Mouse (Mus musculus): Measurements from ENCODE around the gene Tspo2.

Gene Tspo2

DNA sequence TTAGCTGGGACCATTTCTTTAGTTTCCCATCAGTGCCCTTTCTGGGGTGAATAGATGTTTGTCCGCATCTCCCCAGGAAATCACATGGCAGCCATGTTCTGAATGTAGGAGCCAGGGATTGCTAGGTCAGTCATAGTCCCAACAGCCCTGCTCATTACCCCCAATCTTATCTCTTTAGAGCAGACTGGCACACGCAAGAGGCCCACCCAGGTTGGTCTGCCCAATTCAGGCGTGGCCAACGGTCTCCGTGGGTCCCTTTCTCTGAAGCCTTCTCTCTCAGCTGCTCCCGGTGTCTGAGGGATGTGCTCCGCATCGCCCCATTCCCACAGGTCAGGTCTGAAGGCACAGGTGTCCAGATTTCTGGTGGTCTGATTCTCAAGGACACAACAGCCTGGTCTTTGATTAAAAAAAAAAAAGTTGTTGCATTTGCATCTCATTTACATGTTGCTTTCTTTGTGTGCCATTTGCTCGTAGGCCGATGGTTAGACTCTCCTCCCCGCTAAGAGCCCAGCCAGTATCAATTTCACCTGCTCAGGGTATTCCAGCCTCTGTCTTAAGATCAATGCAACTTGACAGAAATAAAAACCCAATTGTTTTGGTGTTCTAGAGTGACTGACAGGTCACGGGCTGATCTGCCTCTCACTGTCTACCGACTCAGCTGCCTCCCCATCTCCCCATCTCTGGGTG lies 513 bp downstream of the Tspo2 start:
- no peak for DNase-seq (ENCODE audit: low read depth, low spot score)

DNA sequence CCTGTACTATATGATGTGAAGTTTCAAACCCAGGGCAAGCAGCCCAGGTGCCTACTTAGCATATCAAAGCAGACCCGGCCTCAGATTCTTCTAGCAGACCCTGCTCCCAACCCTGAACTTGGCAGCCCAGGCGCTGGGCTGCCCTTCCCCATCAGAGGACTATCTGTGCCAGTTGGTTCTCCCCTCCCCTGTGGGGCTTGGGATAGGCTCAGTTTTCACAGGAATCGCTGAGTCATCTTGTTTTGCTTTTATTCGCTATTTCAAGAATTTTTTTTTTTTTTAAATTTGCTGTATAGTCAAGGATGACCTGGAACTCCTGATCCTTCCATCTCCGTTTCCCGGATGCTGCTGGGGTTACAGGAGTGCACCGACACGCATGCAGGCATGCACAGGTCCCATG lies 3.6 kb downstream of the Tspo2 start:
- no peak for DNase-seq (ENCODE audit: low read depth, low spot score)

DNA sequence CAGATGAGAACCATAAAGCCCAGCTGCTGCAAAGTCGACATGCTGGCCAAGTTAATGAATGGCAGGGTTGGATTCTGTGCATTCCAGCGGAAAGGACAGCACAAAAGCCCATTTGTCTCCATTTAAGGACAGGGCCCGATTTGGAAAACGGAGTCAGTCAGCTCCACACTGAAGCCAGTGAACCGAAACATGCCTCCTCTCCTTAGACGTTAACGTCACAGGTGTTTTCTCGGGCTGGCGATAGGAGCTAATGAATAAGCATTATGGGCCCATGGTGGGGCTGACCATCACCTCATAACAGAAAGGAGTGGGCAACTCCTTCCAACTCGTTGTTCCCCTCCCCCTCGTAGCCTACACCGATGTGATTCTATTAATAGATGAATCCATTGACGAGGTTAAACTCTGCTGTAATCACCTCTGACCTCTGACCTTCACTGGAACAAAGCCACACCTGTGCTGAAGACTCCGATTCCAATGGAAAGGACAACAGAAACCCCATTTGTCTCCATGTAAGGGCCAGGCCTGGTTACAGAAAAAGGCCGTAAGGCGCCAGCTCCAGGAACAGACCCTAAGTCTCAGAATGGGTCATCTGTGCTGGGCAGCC lies 7.7 kb downstream of the Tspo2 start:
- DNase-seq (ENCODE audit: low read depth, low spot score): no peak

DNA sequence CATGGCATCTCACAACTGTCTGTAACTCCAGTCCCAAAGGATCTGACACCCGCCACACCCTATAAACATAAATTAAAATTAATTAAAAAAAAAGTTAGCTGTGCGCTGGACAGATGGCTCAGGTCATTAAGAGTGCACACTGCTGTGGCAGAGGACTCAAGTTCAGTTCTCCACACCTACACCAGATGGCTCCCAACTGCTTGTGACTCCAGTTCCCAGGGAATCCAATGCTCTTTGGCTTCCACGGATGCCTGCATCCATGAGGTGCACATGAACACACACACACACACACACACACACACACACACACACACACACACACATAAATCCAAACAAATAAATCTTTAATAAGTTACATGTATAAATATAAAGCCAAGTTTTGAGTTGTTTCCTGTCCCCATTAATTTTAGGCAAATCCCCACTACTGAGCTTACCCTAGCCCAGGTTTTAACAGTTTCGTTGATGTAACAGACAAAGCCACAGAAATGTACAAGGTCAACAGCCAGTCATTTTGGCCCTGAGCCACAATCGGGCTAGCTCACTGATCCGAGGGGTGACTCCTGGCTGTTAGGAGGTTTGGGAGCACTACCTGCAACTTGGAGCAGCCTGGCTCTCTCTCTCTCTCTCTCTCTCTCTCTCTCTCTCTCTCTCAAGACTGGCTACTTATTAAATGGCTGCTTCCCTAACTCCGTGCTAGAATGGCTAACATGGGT lies 8.4 kb downstream of the Tspo2 start:
- DNase-seq (ENCODE audit: low read depth, low spot score): no peak

DNA sequence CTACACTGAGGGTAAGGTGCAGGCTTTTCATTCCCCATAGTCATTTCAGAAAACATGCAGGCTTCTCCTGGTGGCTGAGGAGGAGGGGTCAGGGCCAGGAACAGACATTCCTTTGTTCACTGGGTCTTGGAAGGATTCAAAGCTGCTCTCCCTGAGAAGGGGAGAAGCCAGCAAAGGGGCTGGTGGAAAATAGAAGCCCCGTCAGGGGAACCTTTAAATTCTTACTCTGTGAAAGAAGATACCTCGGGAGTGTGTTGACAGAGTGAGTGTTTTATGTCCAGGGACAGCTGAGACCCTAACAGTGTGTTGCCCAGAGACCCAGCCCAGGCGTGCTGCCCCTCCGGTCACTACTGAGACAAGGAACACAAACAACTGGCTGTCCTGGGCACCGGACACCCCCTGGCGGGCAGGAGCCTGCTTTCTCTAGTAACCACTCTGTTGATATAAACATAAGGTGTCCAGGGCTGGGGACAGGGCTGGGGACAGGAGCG lies 13.9 kb downstream of the Tspo2 start:
- DNase-seq (ENCODE audit: low read depth, low spot score): no peak

DNA sequence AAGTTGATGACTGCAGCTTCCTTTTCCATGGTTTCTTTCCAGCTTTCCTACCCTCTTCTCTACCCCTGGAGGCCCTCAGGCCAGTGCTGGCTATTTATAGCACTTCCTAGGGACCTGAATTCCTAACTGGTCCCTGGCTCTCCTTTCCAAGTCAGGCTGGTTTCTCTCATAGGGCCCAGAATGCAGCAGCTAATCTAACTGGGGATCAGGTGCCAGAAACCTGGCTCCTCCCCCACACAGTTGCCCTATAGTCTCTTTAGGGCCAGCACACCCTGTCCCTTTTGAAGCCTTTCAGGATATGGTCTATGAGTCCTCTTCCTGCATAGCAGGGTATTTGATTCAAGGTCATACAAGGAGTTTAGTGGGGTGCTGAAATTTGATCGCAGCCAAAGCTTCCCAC lies 14.8 kb downstream of the Tspo2 start:
- no peak for DNase-seq (ENCODE audit: low read depth, low spot score)

DNA sequence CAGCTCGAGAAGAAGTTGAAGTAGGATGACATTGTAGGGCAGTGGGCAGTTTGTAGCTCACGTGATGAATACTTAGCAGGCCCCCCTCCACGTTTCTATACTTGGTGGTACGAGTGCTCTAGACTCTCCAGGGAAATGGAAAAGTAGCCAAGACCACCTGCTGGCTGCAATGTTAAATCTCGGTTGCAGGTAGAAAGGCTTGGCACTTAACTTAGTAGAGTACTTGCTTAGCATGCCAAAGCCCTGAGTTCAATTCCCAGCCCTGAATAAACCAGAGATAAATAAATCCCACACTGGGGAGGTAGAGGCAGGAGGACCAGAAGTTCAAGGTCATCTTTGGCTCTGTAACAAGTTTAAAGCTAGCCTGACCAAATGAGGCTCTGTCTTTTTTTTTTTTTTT lies 16.8 kb downstream of the Tspo2 start:
- DNase-seq (ENCODE audit: low read depth, low spot score): no peak

DNA sequence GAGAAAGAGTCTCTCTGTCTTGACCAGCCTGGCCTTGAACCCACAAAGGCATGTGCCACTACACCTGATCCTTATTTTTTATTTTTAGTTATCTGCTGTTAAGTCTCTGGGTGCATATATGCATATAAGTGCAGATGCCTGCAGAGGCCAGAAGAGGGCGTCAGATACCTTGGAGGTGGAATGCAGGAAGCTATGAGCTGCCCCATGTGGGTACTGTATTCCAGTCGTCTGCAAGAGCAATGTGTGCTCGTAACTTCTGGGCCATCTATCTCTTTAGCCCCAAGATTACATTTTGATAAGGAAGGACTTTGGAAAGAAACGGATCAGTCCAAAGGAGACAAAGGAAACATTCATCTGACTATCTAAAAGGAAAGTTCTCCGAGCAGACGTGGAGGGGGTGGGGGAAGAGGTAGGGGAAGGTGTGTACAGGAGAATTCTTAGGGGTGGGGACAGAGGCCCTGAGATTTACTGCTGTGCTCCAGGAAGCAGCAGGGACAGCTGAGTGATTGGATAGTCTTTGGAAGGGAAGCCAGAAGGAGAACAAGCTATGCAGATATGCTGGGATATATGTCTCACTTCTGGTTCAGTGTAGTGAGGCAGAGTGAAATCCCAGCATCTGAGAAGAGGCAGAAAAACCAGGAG lies 17.5 kb downstream of the Tspo2 start:
- DNase-seq (ENCODE audit: low read depth, low spot score): no peak

DNA sequence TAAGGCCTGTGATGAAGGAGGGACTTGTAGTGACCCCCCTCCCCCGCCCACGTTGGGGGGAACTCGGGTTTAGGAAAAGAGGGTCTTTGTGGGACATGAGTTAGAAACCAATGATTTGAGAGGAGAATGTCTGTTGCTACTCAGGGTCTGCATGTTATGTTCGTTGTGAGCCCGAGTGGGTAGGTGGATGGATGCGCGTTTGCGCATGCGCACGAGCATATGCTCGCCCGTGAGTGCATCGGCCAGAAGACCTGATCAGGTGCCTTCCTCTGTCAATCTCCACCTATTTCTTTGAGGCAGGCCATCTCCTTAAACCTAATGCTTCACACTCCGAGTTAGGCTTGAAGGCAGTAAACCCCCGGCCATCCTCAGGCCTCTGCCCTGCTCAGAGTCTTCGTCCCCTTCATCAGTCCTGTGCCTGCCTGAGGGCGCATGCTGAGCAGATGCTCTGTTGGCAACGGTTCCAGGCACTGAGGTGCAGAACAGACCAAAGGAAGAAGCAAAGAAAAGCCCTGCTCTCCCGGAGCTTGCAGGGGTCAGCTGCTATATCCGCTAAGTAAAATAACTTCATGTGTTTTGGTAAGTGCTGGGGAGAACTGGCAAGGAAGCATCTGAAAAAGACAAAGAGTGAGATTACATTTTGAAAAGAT lies 18.2 kb downstream of the Tspo2 start:
- no peak for DNase-seq (ENCODE audit: low read depth, low spot score)

DNA sequence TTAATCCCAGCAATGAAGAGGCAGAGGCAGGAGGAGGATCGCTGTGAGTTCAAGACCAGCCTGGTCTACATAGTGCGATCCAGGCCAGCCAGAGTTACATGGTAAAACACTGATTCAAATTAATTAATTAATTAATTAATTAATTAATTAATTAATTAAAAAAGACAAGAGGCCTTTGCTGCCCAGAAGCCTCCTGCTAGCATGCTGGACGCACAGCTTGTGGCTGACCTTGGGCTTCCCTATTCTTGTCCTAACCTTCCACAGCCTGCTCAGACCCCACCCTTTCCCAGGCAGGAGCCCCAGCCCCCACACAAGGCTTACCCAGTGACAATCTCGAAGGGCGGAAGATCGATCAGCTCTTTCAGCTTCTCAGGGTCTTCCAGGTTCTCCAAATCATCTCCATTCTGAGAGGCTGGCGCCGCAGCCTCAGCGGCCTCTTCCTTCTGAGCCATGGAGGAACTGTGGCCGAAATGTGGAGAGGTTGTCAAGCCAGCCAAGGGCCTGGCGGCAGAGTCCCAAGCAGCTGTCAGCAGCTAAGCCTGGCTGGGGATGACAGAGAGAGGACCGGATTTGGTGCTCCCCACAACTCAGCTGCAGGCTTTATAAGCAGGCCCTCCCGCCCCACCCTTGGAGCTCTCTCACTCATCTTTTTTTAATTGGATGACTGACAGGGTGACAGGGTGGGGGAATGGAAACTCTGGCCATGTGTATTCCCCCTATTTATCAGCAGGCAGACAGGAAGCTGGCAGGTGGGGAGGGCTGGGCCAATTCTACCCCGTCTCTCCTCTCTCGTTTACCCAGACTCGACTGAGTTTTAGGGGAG lies 19.0 kb downstream of the Tspo2 start, which contains the start of gene Apobec2:
Gene Apobec2, minus strand, starts transcription at position 773 of the 823 bp plus-strand sequence.
- no peak for DNase-seq (ENCODE audit: low read depth, low spot score)

DNA sequence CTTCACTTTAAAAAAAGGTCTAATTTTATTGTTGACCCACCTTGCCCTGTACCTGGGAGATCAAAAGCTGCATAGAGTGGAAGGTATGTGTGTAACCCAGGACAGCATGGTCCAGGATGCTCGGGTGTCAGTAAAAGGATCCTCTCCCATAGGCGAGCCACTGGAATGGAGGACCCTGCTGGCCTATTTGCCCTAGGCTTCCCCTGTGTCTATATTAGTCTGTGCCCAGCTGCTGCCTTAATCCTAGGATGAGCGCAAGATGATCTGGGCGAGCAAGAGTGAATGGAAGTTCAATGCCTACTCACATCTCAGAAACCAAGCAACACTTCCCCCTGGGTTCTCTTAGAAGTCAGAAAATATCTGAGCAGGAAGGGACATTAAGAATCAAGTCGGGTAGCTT lies 20.3 kb downstream of the Tspo2 start:
- DNase-seq (ENCODE audit: low read depth, low spot score): no peak

DNA sequence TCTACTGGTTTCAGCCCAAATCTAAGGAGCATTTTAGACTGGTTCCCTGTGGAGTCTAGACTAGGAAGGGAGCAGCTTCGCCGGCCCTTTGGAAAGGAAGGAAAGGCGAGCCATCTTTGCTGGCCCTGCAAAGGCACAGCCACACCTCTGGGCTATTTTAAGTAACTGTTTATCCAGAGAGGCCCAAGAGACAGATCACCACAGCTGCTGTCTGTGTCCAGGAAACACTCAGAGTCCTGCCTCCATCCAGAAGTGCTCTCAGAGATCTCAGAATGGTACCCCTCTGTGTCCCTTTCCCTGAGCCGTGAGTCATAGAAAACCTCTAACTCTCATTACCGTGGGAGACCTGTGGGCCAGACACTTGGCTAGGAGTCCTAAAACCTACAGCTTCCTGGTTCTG lies 20.9 kb downstream of the Tspo2 start:
- no peak for DNase-seq (ENCODE audit: low read depth, low spot score)

DNA sequence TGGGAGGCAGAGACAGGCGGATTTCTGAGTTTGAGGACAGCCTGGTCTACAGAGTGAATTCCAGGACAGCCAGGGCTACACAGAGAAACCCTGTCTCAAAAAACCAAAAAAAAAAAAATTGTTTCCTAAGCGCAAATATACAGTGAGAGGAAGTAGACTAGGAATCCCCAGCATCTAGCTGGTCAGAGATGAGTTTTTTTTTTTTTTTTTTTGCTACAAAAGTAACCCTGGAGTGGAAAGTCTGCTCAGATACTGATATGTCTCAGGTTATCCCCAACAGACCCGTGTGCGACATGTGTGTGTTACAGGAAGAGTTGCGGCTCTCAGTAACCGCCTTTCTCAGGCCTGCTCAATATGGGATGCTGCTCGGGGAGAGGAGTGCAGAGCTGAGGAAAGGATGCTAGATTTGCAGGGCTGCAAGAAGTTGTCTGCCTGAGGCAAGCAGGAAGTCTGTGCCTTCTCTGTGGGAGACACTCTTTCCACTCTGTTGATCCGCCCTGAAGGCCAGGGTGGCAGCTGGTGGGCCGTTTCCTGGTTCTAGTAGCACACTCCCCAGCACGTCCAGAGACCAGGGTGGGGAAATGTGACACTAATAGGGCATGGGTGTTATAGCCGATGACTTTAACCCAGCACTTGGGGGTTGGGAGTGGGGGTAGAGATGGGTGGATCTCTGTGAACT lies 23.3 kb downstream of the Tspo2 start:
- DNase-seq (ENCODE audit: low read depth, low spot score): no peak

DNA sequence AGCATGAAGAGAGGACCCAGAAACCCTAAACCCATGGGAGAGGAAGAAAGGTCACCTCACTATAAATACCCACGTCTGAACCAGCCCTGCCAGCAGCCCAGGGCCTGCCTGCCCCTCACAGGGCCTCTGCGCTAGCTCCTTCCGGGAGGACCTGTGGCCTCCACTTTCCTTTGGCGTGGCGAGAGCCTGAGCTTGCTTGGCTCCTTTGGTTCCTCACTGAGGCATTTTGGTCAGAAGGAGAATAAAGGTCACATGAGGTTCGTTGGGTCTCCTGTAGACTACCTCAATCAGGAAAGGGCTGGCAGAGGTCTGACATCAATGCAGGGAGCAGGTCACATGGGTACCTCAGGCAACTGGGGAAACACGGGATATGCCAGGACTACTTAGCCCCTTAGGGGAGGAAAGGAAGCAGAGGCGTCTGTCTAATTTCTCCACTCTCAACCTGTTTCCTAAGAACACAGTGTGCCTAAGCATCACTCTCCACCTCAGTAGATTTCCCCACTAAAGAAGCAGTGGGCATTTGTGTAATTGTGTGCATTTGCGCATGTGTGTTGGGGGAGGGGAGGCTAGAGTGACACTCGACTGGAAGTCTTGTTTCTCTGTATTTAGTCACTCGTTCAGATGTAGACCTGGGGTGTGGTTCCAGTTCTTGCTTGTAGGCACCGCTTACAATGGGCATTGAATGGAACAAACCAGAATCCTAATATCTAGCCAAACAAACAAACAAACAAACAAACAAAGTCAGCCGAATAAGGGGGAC lies 24.2 kb downstream of the Tspo2 start:
- no peak for DNase-seq (ENCODE audit: low read depth, low spot score)

DNA sequence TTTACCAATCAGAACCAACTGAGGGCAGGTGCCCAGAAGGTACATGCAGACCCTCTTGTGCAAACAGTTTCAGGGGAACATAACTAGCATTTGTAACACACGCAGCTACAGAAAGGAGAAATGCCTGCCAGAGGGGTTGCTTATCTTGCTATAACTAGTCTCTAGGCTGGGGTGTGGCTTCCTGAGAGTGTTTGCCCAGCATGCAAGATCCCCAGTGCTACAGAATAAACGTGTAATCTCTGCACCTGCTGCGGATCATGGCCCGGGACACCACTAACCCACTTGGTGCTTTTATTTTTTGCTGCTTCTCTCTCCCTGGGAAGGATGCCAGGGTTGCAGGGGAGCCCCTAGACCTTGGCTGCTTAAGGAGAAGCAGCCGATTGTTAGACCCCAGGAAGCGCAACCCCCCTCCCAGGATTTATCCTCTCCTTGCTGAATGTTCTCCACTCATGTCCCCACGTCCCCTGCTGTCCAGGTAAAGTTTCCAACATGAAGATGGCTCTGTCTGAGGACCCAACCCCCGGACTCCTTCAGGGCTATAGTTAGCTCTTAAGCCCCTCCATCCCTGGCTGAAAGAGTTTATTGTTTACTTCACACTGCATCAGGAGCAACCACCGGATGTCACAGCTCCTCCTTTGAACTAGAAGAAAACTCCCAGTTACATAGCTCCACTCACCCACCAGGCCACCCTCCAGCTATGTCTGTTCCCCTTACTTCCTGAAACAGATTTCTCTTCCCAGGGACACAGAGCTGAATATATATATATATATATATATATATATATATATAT lies 25.3 kb downstream of the Tspo2 start:
- DNase-seq (ENCODE audit: low read depth, low spot score): no peak

DNA sequence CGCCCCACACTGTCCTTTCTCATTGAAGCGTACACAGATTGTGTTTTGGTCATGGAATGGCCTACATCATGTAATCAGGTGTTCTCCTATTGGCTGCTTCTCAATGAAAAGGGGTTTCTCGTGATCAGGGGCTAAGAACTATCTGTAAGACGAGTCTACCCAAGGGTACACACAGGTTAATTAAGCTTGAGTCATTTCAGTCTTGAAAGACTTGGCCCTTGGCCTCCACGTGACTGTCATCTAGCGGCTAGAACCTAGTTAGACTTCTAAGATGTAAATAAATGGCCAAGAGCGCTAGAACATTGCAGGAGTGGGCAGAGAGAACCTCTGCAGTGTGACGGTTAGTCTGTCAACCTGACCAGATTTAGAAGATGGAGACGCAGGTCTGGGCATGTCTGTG lies 27.1 kb downstream of the Tspo2 start:
- DNase-seq (ENCODE audit: low read depth, low spot score): no peak

DNA sequence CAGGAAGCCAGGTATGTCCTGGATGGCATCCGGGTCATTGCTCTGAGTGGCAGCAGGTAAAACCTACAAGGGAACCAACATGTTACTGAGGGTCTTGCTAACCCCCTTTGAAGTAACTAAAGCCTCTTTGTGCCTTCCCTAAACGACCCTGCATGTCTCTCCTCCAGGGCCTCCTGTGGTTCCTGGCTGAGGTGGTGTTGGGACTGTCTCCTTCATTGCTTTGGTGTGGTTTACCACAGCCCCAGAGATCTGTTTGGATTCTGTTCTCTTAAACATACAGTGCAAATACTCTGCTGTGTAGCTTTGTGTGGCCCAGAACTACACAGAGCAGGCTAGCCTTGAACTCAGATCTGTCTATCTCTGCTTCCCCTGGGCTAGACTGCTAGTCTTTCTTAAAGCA lies 31.8 kb downstream of the Tspo2 start:
- DNase-seq (ENCODE audit: low read depth, low spot score): no peak

DNA sequence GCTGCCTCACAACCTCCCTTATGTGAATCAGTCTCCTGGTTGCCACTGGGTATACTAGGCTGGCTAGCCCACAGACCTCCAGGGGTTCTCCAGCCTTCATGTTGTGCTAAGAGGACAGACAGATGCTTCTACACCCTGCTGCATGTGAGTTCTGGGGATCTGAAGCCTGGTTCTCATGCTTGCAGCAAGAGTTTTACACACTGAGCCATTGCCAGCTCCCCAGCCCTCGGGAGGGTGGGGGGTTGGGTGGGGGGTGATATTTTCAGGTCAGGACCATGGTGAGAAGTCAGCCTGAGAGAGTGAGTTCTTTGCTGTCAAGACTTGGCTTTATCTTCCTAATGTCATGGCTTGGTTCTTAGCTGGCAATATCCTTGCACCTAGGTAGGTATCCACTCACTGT lies 32.5 kb downstream of the Tspo2 start:
- DNase-seq (ENCODE audit: low read depth, low spot score): no peak

DNA sequence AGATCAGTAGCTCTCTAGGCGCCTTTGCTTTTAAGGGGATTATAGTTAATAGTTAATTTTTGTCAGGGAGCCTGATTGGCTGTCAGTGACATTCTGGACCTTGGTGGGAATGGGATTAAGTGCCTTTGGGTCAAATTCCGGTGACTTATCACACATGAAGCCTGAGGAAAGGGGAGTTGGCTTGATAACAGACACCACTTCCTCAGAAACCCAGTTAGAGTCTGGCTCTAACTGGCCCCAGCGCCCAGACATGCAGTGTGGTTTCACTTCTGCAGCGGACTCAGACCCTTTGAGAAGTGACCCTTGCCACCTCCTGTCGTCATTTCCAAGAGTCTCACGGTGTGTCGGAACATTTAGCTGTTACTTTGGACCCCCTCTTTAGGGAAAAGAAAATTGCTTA lies 33.1 kb downstream of the Tspo2 start:
- DNase-seq (ENCODE audit: low read depth, low spot score): no peak

Measured in brain, embryonic 18.5 days (tissue).